Mouse (Mus musculus) stomach, postnatal 0 days (tissue): ENCODE data around the gene Actg2. TPM values are rescaled to one million over a fixed set of nuclear protein-coding genes. Genes with fewer than 3 reads are reported as not detected.

Experiments used
- ATAC-seq: fragments of 200-750 bp; cut with Nextera tagmentation; 2 replicates; pipeline ENCODE4 v1.8.0; 2017; ENCODE audit not compliant: low FRiP score, low TSS enrichment
- DNase-seq: peaks from one replicate; pipeline ENCODE4 v3.0.0-alpha.2; 2016; ENCODE audit warnings: low spot score
- H3K27ac ChIP-seq: fragments of 300-500 bp; sonication (generic); replicated peaks from 2 replicates; pipeline ENCODE4 v1.5.1; 2014; ENCODE audit warnings: mild to moderate bottlenecking, control low read depth
- H3K27me3 ChIP-seq: fragments of 300-500 bp; sonication (generic); 2 replicates; pipeline ENCODE4 v1.6.1; 2014; ENCODE audit warnings: low read length; ENCODE audit not compliant: control insufficient read depth, insufficient read depth
- H3K36me3 ChIP-seq: fragments of 300-500 bp; sonication (generic); 2 replicates; pipeline ENCODE4 v1.6.1; 2014; ENCODE audit warnings: low read length, mixed read lengths; ENCODE audit not compliant: control insufficient read depth, insufficient read depth
- H3K4me1 ChIP-seq: fragments of 300-500 bp; sonication (generic); replicated peaks from 2 replicates; pipeline ENCODE4 v1.6.1; 2014; ENCODE audit warnings: antibody characterized with exemption; ENCODE audit not compliant: control insufficient read depth, insufficient read depth
- H3K4me2 ChIP-seq: fragments of 300-500 bp; sonication (generic); replicated peaks from 2 replicates; pipeline ENCODE4 v1.6.1; 2014; ENCODE audit warnings: low read depth, mild to moderate bottlenecking, control low read depth, moderate library complexity
- H3K4me3 ChIP-seq: fragments of 300-500 bp; sonication (generic); 2 replicates; pipeline ENCODE4 v1.5.1; 2014; ENCODE audit warnings: low read depth, low read length, control low read depth
- H3K9ac ChIP-seq: fragments of 300-500 bp; sonication (generic); 2 replicates; pipeline ENCODE4 v1.6.1; 2014; ENCODE audit warnings: mild to moderate bottlenecking, low read length, control low read depth, mixed read lengths
- H3K9me3 ChIP-seq: fragments of 300-500 bp; sonication (generic); 2 replicates; pipeline ENCODE4 v1.6.1; 2016; ENCODE audit warnings: low read length; ENCODE audit not compliant: control insufficient read depth
- CTCF ChIP-seq: IDR thresholded peaks from 2 replicates; pipeline ENCODE4 v1.5.1; 2016; ENCODE audit warnings: antibody characterized with exemption, low read depth, mild to moderate bottlenecking, moderate library complexity
- EP300 ChIP-seq: optimal IDR thresholded peaks from 2 replicates; pipeline ENCODE3; 2016; ENCODE audit warnings: antibody characterized with exemption
- WGBS: fragments of 180-500 bp; shearing (Covaris S2); extraction: QIAGEN DNeasy Blood & Tissue Kit; methylation state at CpG from one replicate; pipeline ENCODE4 v1.1.7; 2014; 5-methylcytosine and 5-hydroxymethylcytosine counted together
- polyA plus RNA-seq: library from polyadenylated mRNA; unstranded; fragments of >200 nt; fragmentation: Nextera tagmentation; extraction: Ambion mirVana; gene quantifications from 2 replicates; pipeline ENCODE4 v1.2.1, GENCODE M21; 2015

The Actg2 gene
- polyA plus RNA-seq, 1 experiment from 2014 or later = 3,802 TPM

GRCm38 (mm10) chr6:83523194-83523593 is 12.9 kb downstream of the Actg2 start:
- ATAC-seq (no peak; the same call in 1 of the 2 replicates), DNase-seq (no peak)
- Histone ChIP-seq H3K4me2 (no peak overlapping the region), H3K36me3 (peaks cover 3% of the 10 kb centered on the region; the same call in 1 of the 2 replicates), H3K4me3 (no peak overlapping the region), H3K9ac (no peak overlapping the region), H3K4me1 (no peaks in the 10 kb centered on the region), H3K9me3 (no peaks in the 10 kb centered on the region), H3K27ac (no peak overlapping the region), H3K27me3 (no peaks in the 10 kb centered on the region)
- 25% methylated on average over 6 of the region's 6 CpGs for WGBS
- TF ChIP-seq CTCF = no peak
- no peak for TF ChIP-seq EP300

GRCm38 (mm10) chr6:83521784-83522183 is 14.3 kb downstream of the Actg2 start:
- Histone ChIP-seq H3K4me2 (no peak overlapping the region), H3K4me1 (no peaks in the 10 kb centered on the region), H3K27me3 (no peaks in the 10 kb centered on the region), H3K36me3 (peaks cover 3% of the 10 kb centered on the region; the same call in 1 of the 2 replicates), H3K4me3 (no peak overlapping the region), H3K9ac (no peak overlapping the region), H3K9me3 (no peaks in the 10 kb centered on the region), H3K27ac (no peak overlapping the region)
- ATAC-seq (peak; percentile 24), DNase-seq (no peak)
- WGBS = 44% methylated on average over 6 of the region's 6 CpGs
- no peak for TF ChIP-seq CTCF
- TF ChIP-seq EP300 = no peak

GRCm38 (mm10) chr6:83518637-83519036 is 17.4 kb downstream of the Actg2 start:
- no peaks in the 10 kb centered on the region for H3K4me1 ChIP-seq
- 74% methylated on average over 3 of the region's 3 CpGs for WGBS
- no peak overlapping the region for H3K4me3 ChIP-seq
- H3K27me3 ChIP-seq = no peaks in the 10 kb centered on the region
- ATAC-seq (no peak), DNase-seq (no peak)
- no peak overlapping the region for H3K27ac ChIP-seq
- H3K4me2 ChIP-seq = no peak overlapping the region
- H3K36me3 ChIP-seq = peaks cover 3% of the 10 kb centered on the region; the same call in 1 of the 2 replicates
- no peak overlapping the region for H3K9ac ChIP-seq
- no peak for TF ChIP-seq CTCF
- no peak for TF ChIP-seq EP300
- H3K9me3 ChIP-seq = no peaks in the 10 kb centered on the region

GRCm38 (mm10) chr6:83515172-83515571 is 20.9 kb downstream of the Actg2 start:
- no peak overlapping the region for H3K4me3 ChIP-seq
- no peak overlapping the region for H3K27ac ChIP-seq
- H3K4me2 ChIP-seq = no peak overlapping the region
- no peaks in the 10 kb centered on the region for H3K4me1 ChIP-seq
- 71% methylated on average over 3 of the region's 3 CpGs for WGBS
- H3K9me3 ChIP-seq = no peaks in the 10 kb centered on the region
- H3K27me3 ChIP-seq = no peaks in the 10 kb centered on the region
- ATAC-seq (no peak), DNase-seq (no peak)
- no peak for TF ChIP-seq CTCF
- TF ChIP-seq EP300 = no peak
- H3K36me3 ChIP-seq = peaks cover 3% of the 10 kb centered on the region; the same call in 1 of the 2 replicates
- H3K9ac ChIP-seq = no peak overlapping the region

DNA sequence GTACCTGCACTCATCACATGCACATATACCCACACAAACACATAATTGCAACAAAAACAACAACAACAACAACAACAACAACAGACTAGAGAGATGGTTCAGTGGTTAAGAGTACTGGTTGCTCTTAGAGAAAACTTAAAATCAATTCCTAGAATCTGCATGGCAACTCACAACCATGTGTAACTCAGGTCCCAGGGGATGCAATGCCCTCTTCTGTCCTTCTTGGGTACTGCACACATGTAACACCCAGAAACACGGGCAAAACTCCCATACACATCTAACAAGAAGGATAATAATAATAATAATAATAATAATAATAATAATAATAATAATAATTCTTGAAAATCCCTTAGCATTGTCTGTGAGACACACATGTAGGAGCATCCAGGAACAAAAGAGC is 23.6 kb downstream of the Actg2 start:
- DNase-seq = peak; percentile 62
- H3K9ac ChIP-seq = no peak overlapping the region
- peak; percentile 84 for TF ChIP-seq CTCF
- TF ChIP-seq EP300 = no peak
- no peaks in the 10 kb centered on the region for H3K36me3 ChIP-seq
- no peaks in the 10 kb centered on the region for H3K9me3 ChIP-seq
- WGBS = 19% methylated on average over 1 of the region's 1 CpGs
- no peak overlapping the region for H3K4me2 ChIP-seq
- H3K4me1 ChIP-seq = no peaks in the 10 kb centered on the region
- H3K4me3 ChIP-seq = no peak overlapping the region
- H3K27me3 ChIP-seq = no peaks in the 10 kb centered on the region
- H3K27ac ChIP-seq = no peak overlapping the region
- ATAC-seq = no peak

DNA sequence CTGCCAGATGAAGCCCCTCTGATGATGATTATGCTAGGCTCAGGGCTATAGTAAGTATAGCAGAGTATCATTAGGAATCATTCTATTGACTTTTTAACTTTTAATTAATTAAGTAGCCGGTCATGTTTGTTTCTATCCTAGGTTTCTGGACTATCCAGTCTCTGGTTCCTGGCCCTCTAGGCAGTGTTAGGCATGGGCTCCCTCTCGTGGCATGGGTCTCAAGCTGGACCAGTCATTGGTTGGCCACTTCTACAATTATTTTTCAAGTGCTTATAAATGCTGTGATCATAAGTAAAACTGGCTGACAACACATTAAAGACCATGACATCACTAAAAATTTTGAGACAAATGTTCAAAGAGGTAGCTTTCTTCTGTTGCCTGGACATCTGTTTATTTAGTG is 25.9 kb downstream of the Actg2 start:
- Histone ChIP-seq H3K4me3 (no peak overlapping the region), H3K9ac (no peak overlapping the region), H3K9me3 (no peaks in the 10 kb centered on the region), H3K36me3 (no peaks in the 10 kb centered on the region), H3K4me2 (no peak overlapping the region), H3K27me3 (no peaks in the 10 kb centered on the region), H3K4me1 (no peaks in the 10 kb centered on the region), H3K27ac (no peak overlapping the region)
- DNase-seq = no peak
- ATAC-seq = no peak
- 51% methylated on average over 2 of the region's 2 CpGs for WGBS
- TF ChIP-seq CTCF (peak; percentile 69), EP300 (no peak)
